Mouse (Mus musculus) limb, embryonic 14.5 days (tissue): Measurements from ENCODE around the gene Sardh. TPM values are rescaled to one million over a fixed set of nuclear protein-coding genes. Genes with fewer than 3 reads are reported as not detected.

Experiments used
- ATAC-seq: fragments of 200-750 bp; cut with Nextera tagmentation; 2 replicates; pipeline ENCODE4 v1.8.0; 2017; ENCODE audit warnings: low read depth, moderate number of reproducible peaks, moderate TSS enrichment; ENCODE audit not compliant: low FRiP score
- DNase-seq: peaks from one replicate; pipeline ENCODE4 v3.0.0-alpha.2; 2015; ENCODE audit warnings: low spot score
- H3K27ac ChIP-seq: fragments of 300-500 bp; sonication (generic); replicated peaks from 2 replicates; pipeline ENCODE4 v1.5.1; 2014; ENCODE audit warnings: low read depth, mild to moderate bottlenecking, low read length, moderate library complexity, mixed read lengths
- H3K27me3 ChIP-seq: fragments of 300-500 bp; sonication (generic); 2 replicates; pipeline ENCODE4 v1.6.1; 2014; ENCODE audit warnings: low read length, mixed read lengths; ENCODE audit not compliant: control insufficient read depth, insufficient read depth
- H3K36me3 ChIP-seq: fragments of 300-500 bp; sonication (generic); 2 replicates; pipeline ENCODE4 v1.6.1; 2014; ENCODE audit warnings: mild to moderate bottlenecking, low read length, moderate library complexity, mixed read lengths; ENCODE audit not compliant: control insufficient read depth, insufficient read depth
- H3K4me1 ChIP-seq: fragments of 300-500 bp; sonication (generic); 2 replicates; pipeline ENCODE4 v1.6.1; 2014; ENCODE audit warnings: antibody characterized with exemption, low read length, mixed read lengths; ENCODE audit not compliant: control insufficient read depth, insufficient read depth
- H3K4me2 ChIP-seq: fragments of 300-500 bp; sonication (generic); replicated peaks from 2 replicates; pipeline ENCODE4 v1.6.1; 2014; ENCODE audit warnings: low read depth, mild to moderate bottlenecking, low read length, moderate library complexity; ENCODE audit not compliant: severe bottlenecking
- H3K4me3 ChIP-seq: fragments of 300-500 bp; sonication (generic); replicated peaks from 2 replicates; pipeline ENCODE4 v1.5.1; 2014; ENCODE audit warnings: low read length
- H3K9ac ChIP-seq: fragments of 300-500 bp; sonication (generic); 2 replicates; pipeline ENCODE4 v1.6.1; 2014; ENCODE audit warnings: mild to moderate bottlenecking, low read depth, low read length, moderate library complexity; ENCODE audit not compliant: severe bottlenecking
- H3K9me3 ChIP-seq: fragments of 300-500 bp; sonication (generic); 2 replicates; pipeline ENCODE4 v1.6.1; 2016; ENCODE audit warnings: low read length; ENCODE audit not compliant: control insufficient read depth
- POLR2A ChIP-seq: fragments of 200-500 bp; IDR thresholded peaks from 2 replicates; pipeline ENCODE4 v1.8.0; 2012; ENCODE audit warnings: inconsistent platforms, mild to moderate bottlenecking, moderate library complexity, borderline replicate concordance; ENCODE audit not compliant: insufficient read depth, insufficient read length; ENCODE audit errors: extremely low read depth
- WGBS: fragments of 180-500 bp; shearing (Covaris S2); extraction: QIAGEN DNeasy Blood & Tissue Kit; methylation state at CpG from one replicate; pipeline ENCODE4 v1.1.7; 2014; 5-methylcytosine and 5-hydroxymethylcytosine counted together
- polyA plus RNA-seq, 2 experiments: library from polyadenylated mRNA; depleted of rRNA in 1 of 2; stranded (reverse) in 1 of 2; unstranded in 1 of 2; fragments of >200 nt; fragmentation: Nextera tagmentation in 1 of 2; extraction: Ambion mirVana in 1 of 2; gene quantifications; 2 replicates each; pipeline versions ENCODE4 v1.2.1 to v1.2.3; 2012 to 2014

The Sardh gene
- polyA plus RNA-seq, 2 experiments, result 8.7 to 10.9 TPM

GRCm38 (mm10) chr2:27262984-27263383 is 14.8 kb upstream of the Sardh start:
- 90% methylated on average over 4 of the region's 4 CpGs for WGBS
- Histone ChIP-seq H3K4me1 (no peaks in the 10 kb centered on the region), H3K4me3 (no peak overlapping the region), H3K4me2 (no peak overlapping the region), H3K27me3 (no peaks in the 10 kb centered on the region), H3K27ac (no peak overlapping the region), H3K9me3 (no peaks in the 10 kb centered on the region), H3K36me3 (peaks cover 33% of the 10 kb centered on the region), H3K9ac (no peak overlapping the region)
- no peak for TF ChIP-seq POLR2A
- ATAC-seq, result no peak
- no peak for DNase-seq

GRCm38 (mm10) chr2:27251434-27251833 is 3.3 kb upstream of the Sardh start:
- Histone ChIP-seq H3K27me3 (no peaks in the 10 kb centered on the region), H3K4me1 (peaks cover 17% of the 10 kb centered on the region), H3K4me2 (no peak overlapping the region), H3K4me3 (no peak overlapping the region), H3K36me3 (no peaks in the 10 kb centered on the region), H3K9me3 (no peaks in the 10 kb centered on the region), H3K27ac (no peak overlapping the region), H3K9ac (no peak overlapping the region)
- TF ChIP-seq POLR2A, result no peak
- DNase-seq, result no peak
- no peak for ATAC-seq

- no peaks in the 10 kb centered on the region for H3K9me3 ChIP-seq
- H3K9ac ChIP-seq, result no peak overlapping the region
- no peak overlapping the region for H3K4me3 ChIP-seq
- ATAC-seq (peak; percentile 50), DNase-seq (no peak)
- no peaks in the 10 kb centered on the region for H3K36me3 ChIP-seq
- peak overlapping the region; percentile 40 for H3K27ac ChIP-seq
- H3K4me2 ChIP-seq, result peak overlapping the region; percentile 40; the same call in 1 of the 2 replicates
- 53% methylated on average over 2 of the region's 2 CpGs for WGBS
- no peak for TF ChIP-seq POLR2A
- H3K4me1 ChIP-seq, result peaks cover 17% of the 10 kb centered on the region
- H3K27me3 ChIP-seq, result no peaks in the 10 kb centered on the region
These were observed 662 bp downstream of the Sardh start for GRCm38 (mm10) chr2:27247487-27247863.

GRCm38 (mm10) chr2:27246712-27247486 is 1.2 kb downstream of the Sardh start:
- no peaks in the 10 kb centered on the region for H3K27me3 ChIP-seq
- peak overlapping the region; percentile 40 for H3K27ac ChIP-seq
- H3K4me3 ChIP-seq, result 0 out of 2 replicates have a peak overlapping the region, but pooled peaks have one; percentile 14
- ATAC-seq, result peak; percentile 89
- no peaks in the 10 kb centered on the region for H3K9me3 ChIP-seq
- peak; percentile 89 for DNase-seq
- H3K9ac ChIP-seq, result peak overlapping the region; percentile 22
- WGBS, result 30% methylated on average over 7 of the region's 7 CpGs
- peak overlapping the region; percentile 40 for H3K4me2 ChIP-seq
- peaks cover 17% of the 10 kb centered on the region for H3K4me1 ChIP-seq
- TF ChIP-seq POLR2A, result no peak
- no peaks in the 10 kb centered on the region for H3K36me3 ChIP-seq

GRCm38 (mm10) chr2:27245947-27246346 is 2.2 kb downstream of the Sardh start:
- no peak overlapping the region for H3K4me2 ChIP-seq
- TF ChIP-seq POLR2A, result no peak
- ATAC-seq, result no peak
- H3K27me3 ChIP-seq, result no peaks in the 10 kb centered on the region
- WGBS, result 65% methylated on average over 7 of the region's 7 CpGs
- 0 out of 2 replicates have a peak overlapping the region, but pooled peaks have one; percentile 1 for H3K9ac ChIP-seq
- H3K27ac ChIP-seq, result no peak overlapping the region
- H3K4me1 ChIP-seq, result peaks cover 17% of the 10 kb centered on the region
- no peaks in the 10 kb centered on the region for H3K36me3 ChIP-seq
- H3K9me3 ChIP-seq, result no peaks in the 10 kb centered on the region
- H3K4me3 ChIP-seq, result no peak overlapping the region
- no peak for DNase-seq

- H3K4me1 ChIP-seq, result no peaks in the 10 kb centered on the region
- WGBS, result 31% methylated on average over 4 of the region's 4 CpGs
- H3K9me3 ChIP-seq, result no peaks in the 10 kb centered on the region
- no peaks in the 10 kb centered on the region for H3K36me3 ChIP-seq
- H3K9ac ChIP-seq, result no peak overlapping the region
- no peak overlapping the region for H3K4me3 ChIP-seq
- H3K4me2 ChIP-seq, result no peak overlapping the region
- no peak for TF ChIP-seq POLR2A
- ATAC-seq, result no peak
- peak; percentile 51 for DNase-seq
- no peaks in the 10 kb centered on the region for H3K27me3 ChIP-seq
- no peak overlapping the region for H3K27ac ChIP-seq
These were observed 10.8 kb downstream of the Sardh start for GRCm38 (mm10) chr2:27237342-27237741.
